Mouse (Mus musculus): ENCODE data around the gene Srpk1. TPM values are rescaled to one million over a fixed set of nuclear protein-coding genes. Genes with fewer than 3 reads are reported as not detected.

Srpk1 gene
- polyA plus RNA-seq, 1 experiment = 29.0 TPM

DNA sequence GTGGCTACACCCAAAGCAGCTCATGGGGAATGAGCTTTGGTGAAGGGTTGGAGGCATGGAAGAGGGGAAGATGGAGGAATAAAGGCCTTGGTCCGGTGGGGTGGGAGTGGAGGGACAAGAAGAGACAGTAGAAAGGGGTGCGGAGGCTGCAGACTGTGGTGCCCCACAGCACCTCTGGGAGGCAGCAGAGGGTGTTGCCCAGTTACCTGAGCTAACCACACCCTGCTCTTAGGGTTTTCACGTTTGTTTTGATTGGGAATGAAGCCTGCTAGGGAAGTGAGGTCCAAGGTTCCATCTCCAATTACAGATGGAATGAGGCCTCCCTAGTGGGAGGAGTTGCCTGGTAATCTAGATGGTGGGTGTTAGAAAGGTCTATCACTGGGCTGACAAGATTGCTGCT is 6.6 kb upstream of the Srpk1 start:
- TF ChIP-seq CEBPB (IDR thresholded peaks at IDR 0.05; ENCODE audit: low read depth) (no peak), CTCF (IDR thresholded peaks at IDR 0.05; ENCODE audit: control insufficient read depth, insufficient read depth, insufficient read length) (no peak), MYOG (IDR thresholded peaks at IDR 0.05; ENCODE audit: control insufficient read depth, extremely low read depth, insufficient read length) (no peak), MYOD1 (IDR thresholded peaks at IDR 0.05; ENCODE audit: control insufficient read depth, insufficient read length, low read depth) (no peak), USF1 (IDR thresholded peaks at IDR 0.05; ENCODE audit: low read depth) (no peak), MAX (IDR thresholded peaks at IDR 0.05) (no peak), FOSL1 (IDR thresholded peaks at IDR 0.05; ENCODE audit: insufficient read depth, low read length, poor library complexity, severe bottlenecking) (no peak)
- Histone ChIP-seq H3K79me2 (ENCODE audit: control insufficient read depth, insufficient read depth) (no peaks in the 10 kb centered on the region), H3K27me3 (ENCODE audit: control insufficient read depth, insufficient read depth, insufficient read length) (peaks cover 25% of the 10 kb centered on the region), H3K36me3 (ENCODE audit: control insufficient read depth, insufficient read depth) (no peaks in the 10 kb centered on the region), H3K4me3 (ENCODE audit: insufficient read depth, poor library complexity, severe bottlenecking) (no peak overlapping the region), H3K79me3 (ENCODE audit: low read depth) (no peaks in the 10 kb centered on the region), H3ac (ENCODE audit: control insufficient read depth, insufficient read length, low read depth) (no peak overlapping the region)

DNA sequence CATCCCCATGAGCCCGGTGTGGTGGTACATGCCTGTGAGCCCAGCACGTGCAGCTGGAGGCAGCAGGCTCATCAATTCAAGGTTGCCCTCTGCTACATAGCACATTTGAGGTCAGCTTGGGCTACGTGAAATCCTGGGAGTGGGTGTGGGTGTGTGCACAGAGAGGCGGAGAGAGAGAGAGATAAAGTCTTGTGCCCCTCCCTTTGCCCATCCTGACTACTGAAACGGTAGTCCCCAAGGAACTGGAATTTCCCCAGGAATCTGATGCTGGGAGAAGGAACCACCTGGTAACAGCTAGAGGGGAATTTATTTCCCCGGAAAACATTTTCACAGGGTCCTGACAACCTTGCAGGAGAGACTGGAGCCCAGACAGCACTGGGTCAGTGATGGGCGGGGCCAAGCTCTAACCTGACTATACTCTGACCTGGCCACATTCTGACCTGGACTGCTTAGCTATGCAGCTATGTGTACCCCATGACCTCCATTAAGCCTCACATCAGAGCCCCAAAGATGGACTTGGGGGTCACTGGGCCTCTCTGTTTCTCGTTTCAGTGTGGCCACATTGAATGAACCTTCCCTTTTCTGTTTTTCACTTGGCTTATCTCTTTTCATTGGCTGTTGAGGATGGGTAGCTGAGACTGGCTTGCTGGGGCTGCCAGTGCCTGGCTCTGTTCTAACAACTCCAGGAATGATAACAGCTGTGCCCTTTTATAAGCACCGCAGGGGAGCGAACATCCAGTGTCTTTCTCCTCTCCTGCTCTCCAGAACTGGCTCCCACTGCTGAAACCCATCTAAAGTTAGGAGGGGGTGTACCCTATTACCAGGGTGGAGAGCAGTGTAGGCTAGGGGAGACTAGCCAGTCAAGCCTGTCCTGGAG is 6.0 kb upstream of the Srpk1 start:
- no peak for TF ChIP-seq CTCF (IDR thresholded peaks at IDR 0.05; ENCODE audit: control insufficient read depth, insufficient read depth, insufficient read length)
- no peak for TF ChIP-seq CEBPB (IDR thresholded peaks at IDR 0.05; ENCODE audit: low read depth)
- TF ChIP-seq MYOG (IDR thresholded peaks at IDR 0.05; ENCODE audit: control insufficient read depth, extremely low read depth, insufficient read length) = no peak
- no peak for TF ChIP-seq USF1 (IDR thresholded peaks at IDR 0.05; ENCODE audit: low read depth)
- TF ChIP-seq FOSL1 (IDR thresholded peaks at IDR 0.05; ENCODE audit: insufficient read depth, low read length, poor library complexity, severe bottlenecking) = no peak
- no peak for TF ChIP-seq MYOD1 (IDR thresholded peaks at IDR 0.05; ENCODE audit: control insufficient read depth, insufficient read length, low read depth)
- no peak for TF ChIP-seq MAX (IDR thresholded peaks at IDR 0.05)
- Histone ChIP-seq H3K79me2 (ENCODE audit: control insufficient read depth, insufficient read depth) (no peaks in the 10 kb centered on the region), H3K36me3 (ENCODE audit: control insufficient read depth, insufficient read depth) (no peaks in the 10 kb centered on the region), H3K4me3 (ENCODE audit: insufficient read depth, poor library complexity, severe bottlenecking) (no peak overlapping the region), H3K27me3 (ENCODE audit: control insufficient read depth, insufficient read depth, insufficient read length) (peaks cover 23% of the 10 kb centered on the region), H3ac (ENCODE audit: control insufficient read depth, insufficient read length, low read depth) (no peak overlapping the region), H3K79me3 (ENCODE audit: low read depth) (no peaks in the 10 kb centered on the region)

DNA sequence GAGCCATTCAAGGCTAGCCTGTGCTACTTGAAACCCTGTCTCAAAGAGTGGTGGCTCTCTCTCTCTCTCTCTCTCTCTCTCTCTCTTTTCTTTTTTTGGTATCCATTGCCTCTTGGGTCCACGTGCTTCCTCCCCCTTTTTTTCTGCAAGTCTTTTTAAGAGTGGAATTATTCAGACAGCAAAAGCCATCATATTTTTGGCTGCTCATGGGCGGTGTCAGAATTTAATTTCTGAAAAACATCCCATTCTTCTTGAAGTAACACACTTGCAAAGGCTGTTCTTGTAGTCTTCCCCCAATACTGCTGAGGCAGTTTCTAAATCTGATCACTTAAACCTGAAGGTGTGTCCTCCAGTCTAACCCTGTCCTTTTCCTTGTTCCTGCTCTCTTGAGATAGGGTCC is 4.4 kb upstream of the Srpk1 start:
- peaks cover 7% of the 10 kb centered on the region for H3K79me2 ChIP-seq (ENCODE audit: control insufficient read depth, insufficient read depth)

DNA sequence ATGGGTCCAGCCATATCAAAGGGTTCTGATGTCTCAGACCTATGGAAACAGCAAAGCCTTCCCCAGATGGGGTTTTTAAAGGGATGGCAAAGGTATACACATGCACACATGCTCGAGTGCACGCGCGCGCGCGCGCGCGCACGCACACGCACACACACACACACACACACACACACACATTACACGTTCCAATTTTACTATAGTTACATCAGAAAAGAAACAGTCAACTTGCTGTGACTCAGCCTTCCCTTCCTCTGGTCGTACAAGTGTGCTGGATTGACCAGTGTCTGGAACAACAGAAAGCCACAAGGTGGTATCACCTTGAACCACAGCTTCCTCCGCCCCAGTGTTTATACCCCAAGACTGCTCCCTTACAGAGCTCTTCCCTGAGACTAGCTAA is 2.8 kb upstream of the Srpk1 start:
- Histone ChIP-seq H3K79me2 (ENCODE audit: control insufficient read depth, insufficient read depth) (peaks cover 23% of the 10 kb centered on the region), H3K36me3 (ENCODE audit: control insufficient read depth, insufficient read depth) (peaks cover 3% of the 10 kb centered on the region), H3K79me3 (ENCODE audit: low read depth) (peaks cover 16% of the 10 kb centered on the region), H3ac (ENCODE audit: control insufficient read depth, insufficient read length, low read depth) (no peak overlapping the region), H3K4me3 (ENCODE audit: insufficient read depth, poor library complexity, severe bottlenecking) (no peak overlapping the region), H3K27me3 (ENCODE audit: control insufficient read depth, insufficient read depth, insufficient read length) (peaks cover 7% of the 10 kb centered on the region)
- TF ChIP-seq MAX (IDR thresholded peaks at IDR 0.05) (no peak), USF1 (IDR thresholded peaks at IDR 0.05; ENCODE audit: low read depth) (no peak), FOSL1 (IDR thresholded peaks at IDR 0.05; ENCODE audit: insufficient read depth, low read length, poor library complexity, severe bottlenecking) (no peak), MYOG (IDR thresholded peaks at IDR 0.05; ENCODE audit: control insufficient read depth, extremely low read depth, insufficient read length) (no peak), CEBPB (IDR thresholded peaks at IDR 0.05; ENCODE audit: low read depth) (no peak), CTCF (IDR thresholded peaks at IDR 0.05; ENCODE audit: control insufficient read depth, insufficient read depth, insufficient read length) (no peak), MYOD1 (IDR thresholded peaks at IDR 0.05; ENCODE audit: control insufficient read depth, insufficient read length, low read depth) (no peak)

More for the DNA sequence above, 4.4 kb upstream of the Srpk1 start:
- no peak overlapping the region for H3K4me3 ChIP-seq (ENCODE audit: insufficient read depth, poor library complexity, severe bottlenecking)
- no peaks in the 10 kb centered on the region for H3K79me3 ChIP-seq (ENCODE audit: low read depth)
- peaks cover 11% of the 10 kb centered on the region for H3K27me3 ChIP-seq (ENCODE audit: control insufficient read depth, insufficient read depth, insufficient read length)
- no peak overlapping the region for H3ac ChIP-seq (ENCODE audit: control insufficient read depth, insufficient read length, low read depth)
- TF ChIP-seq USF1 (IDR thresholded peaks at IDR 0.05; ENCODE audit: low read depth) = no peak
- H3K36me3 ChIP-seq (ENCODE audit: control insufficient read depth, insufficient read depth) = no peaks in the 10 kb centered on the region

DNA sequence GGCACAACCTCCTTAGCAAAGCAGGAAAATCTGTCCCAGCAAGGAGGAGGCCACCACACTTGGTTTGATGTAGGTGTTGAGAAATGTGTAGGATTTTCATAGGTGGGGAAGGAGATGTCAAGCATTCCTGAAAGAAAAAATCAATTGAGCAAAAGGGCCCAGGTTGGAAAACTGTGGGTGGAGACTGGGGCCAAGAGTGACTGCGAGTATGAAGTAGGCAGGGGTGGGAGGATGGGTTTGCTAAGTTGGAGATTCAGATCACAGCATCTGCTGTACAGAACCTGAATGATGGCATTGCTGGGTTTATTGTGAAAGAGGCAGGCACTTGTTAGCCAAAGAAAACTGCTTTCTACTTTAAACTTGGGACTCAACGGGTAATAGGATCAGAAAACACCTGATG is 2.3 kb upstream of the Srpk1 start:
- H3K27me3 ChIP-seq (ENCODE audit: control insufficient read depth, insufficient read depth, insufficient read length) = peaks cover 7% of the 10 kb centered on the region
- peaks cover 8% of the 10 kb centered on the region for H3K36me3 ChIP-seq (ENCODE audit: control insufficient read depth, insufficient read depth)
- H3K79me3 ChIP-seq (ENCODE audit: low read depth) = peaks cover 20% of the 10 kb centered on the region
- TF ChIP-seq CTCF (IDR thresholded peaks at IDR 0.05; ENCODE audit: control insufficient read depth, insufficient read depth, insufficient read length) (no peak), FOSL1 (IDR thresholded peaks at IDR 0.05; ENCODE audit: insufficient read depth, low read length, poor library complexity, severe bottlenecking) (no peak), MAX (IDR thresholded peaks at IDR 0.05) (no peak)
- H3K4me3 ChIP-seq (ENCODE audit: insufficient read depth, poor library complexity, severe bottlenecking) = no peak overlapping the region
- no peak overlapping the region for H3ac ChIP-seq (ENCODE audit: control insufficient read depth, insufficient read length, low read depth)
- H3K79me2 ChIP-seq (ENCODE audit: control insufficient read depth, insufficient read depth) = peaks cover 28% of the 10 kb centered on the region

Data from C2C12 (cell line).